Comparison of ENCODE assay signal across 9 mouse cellular contexts in the genomic region with DNA sequence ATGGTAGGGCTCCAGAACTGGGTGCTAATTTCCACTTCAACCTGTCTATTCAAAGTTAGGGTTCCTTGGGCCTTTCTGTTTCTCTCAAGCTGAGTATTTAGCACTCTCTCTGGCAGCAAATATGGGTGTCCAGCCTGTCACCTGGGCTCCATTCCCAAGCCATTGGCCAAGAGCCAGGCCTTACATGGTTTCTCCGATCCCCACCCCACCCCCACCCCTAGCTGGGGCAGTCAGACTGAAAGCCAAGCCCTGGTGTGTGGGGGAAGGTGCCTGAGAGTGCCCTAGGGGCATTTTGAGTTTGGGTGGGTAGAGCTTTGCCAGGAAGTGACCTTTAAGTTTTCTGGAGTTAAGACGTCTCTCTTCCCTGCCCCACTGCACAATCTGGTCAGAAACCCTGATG. TPM values are rescaled to one million over a fixed set of nuclear protein-coding genes. Genes with fewer than 3 reads are reported as not detected.
DNase-seq lines count a peak whose midpoint lies in the region; ATAC-seq lines count a peak whose summit lies in the region.
"Had no signal": no experiment of that assay in that cellular context is flagged by ENCODE, and none has a peak within 500 bp of the region (broad histone marks: within the 10 kb centered on the region; RNA-seq: fewer than 3 reads in every experiment).

No protein-coding gene starts in this region.

- H3K4me2 ChIP-seq in stomach, embryonic 15.5 days, result peak overlapping the region; percentile 66
- H3K4me2 ChIP-seq in hindbrain, embryonic 12.5 days (replicated peaks), result no peak overlapping the region

- intact Hi-C loops in gastrocnemius, postnatal 36 days (cut with DNase I), result no loop called here

- no peaks in the 10 kb centered on the region for H3K9me3 ChIP-seq in megakaryocyte, embryonic 14.5 days
- no peaks in the 10 kb centered on the region for H3K9me3 ChIP-seq in stomach, embryonic 15.5 days
- no peaks in the 10 kb centered on the region for H3K9me3 ChIP-seq in forebrain, embryonic 10.5 days
- H3K9me3 ChIP-seq in hindbrain, embryonic 12.5 days (replicated peaks), result no peaks in the 10 kb centered on the region
- H3K9me3 ChIP-seq: limb, embryonic 12.5 days had no signal

- H3K36me3 ChIP-seq in megakaryocyte, embryonic 14.5 days (replicated peaks; ENCODE audit: low read length), result peaks cover 16% of the 10 kb centered on the region
- no peaks in the 10 kb centered on the region for H3K36me3 ChIP-seq in stomach, embryonic 15.5 days
- no peaks in the 10 kb centered on the region for H3K36me3 ChIP-seq in forebrain, embryonic 10.5 days (replicated peaks)
- H3K36me3 ChIP-seq in hindbrain, embryonic 12.5 days, result no peaks in the 10 kb centered on the region
- H3K36me3 ChIP-seq: limb, embryonic 12.5 days had no signal

- peak; percentile 68 to 73 for DNase-seq in gastrocnemius, postnatal 36 days
- peak; percentile 58 to 62 for DNase-seq in kidney, adult 8-10 months
- no peak for DNase-seq in forebrain, embryonic 10.5 days (ENCODE audit: extremely low spot score, low spot score)
- no peak for DNase-seq in right cerebral cortex, adult 2 months (ENCODE audit: low spot score in 2 of 2)

- no peak overlapping the region for H3K27ac ChIP-seq in stomach, embryonic 15.5 days
- no peak overlapping the region for H3K27ac ChIP-seq in forebrain, embryonic 10.5 days
- H3K27ac ChIP-seq in hindbrain, embryonic 12.5 days, result no peak overlapping the region
- H3K27ac ChIP-seq: limb, embryonic 12.5 days had no signal

- no peak overlapping the region for H3K9ac ChIP-seq in stomach, embryonic 15.5 days
- H3K9ac ChIP-seq in hindbrain, embryonic 12.5 days, result no peak overlapping the region
- H3K9ac ChIP-seq: limb, embryonic 12.5 days had no signal

- no peaks in the 10 kb centered on the region for H3K27me3 ChIP-seq in megakaryocyte, embryonic 14.5 days (replicated peaks)
- H3K27me3 ChIP-seq in stomach, embryonic 15.5 days (replicated peaks), result no peaks in the 10 kb centered on the region
- H3K27me3 ChIP-seq in forebrain, embryonic 10.5 days (ENCODE audit: poor library complexity, severe bottlenecking), result peaks cover 72% of the 10 kb centered on the region
- H3K27me3 ChIP-seq in hindbrain, embryonic 12.5 days, result peaks cover 53% of the 10 kb centered on the region

- H3K4me1 ChIP-seq in megakaryocyte, embryonic 14.5 days, result peaks cover 68% of the 10 kb centered on the region
- peaks cover 27% of the 10 kb centered on the region for H3K4me1 ChIP-seq in stomach, embryonic 15.5 days
- H3K4me1 ChIP-seq in forebrain, embryonic 10.5 days, result peaks cover 44% of the 10 kb centered on the region
- H3K4me1 ChIP-seq in hindbrain, embryonic 12.5 days, result peaks cover 8% of the 10 kb centered on the region; the same call in 1 of the 2 replicates

- no peak for ATAC-seq in megakaryocyte, adult 5-6 weeks (ENCODE audit: poor library complexity, severe bottlenecking)
- ATAC-seq in stomach, embryonic 15.5 days (ENCODE audit: insufficient read depth, low FRiP score, low read depth), result no peak
- ATAC-seq in hindbrain, embryonic 12.5 days (ENCODE audit: low FRiP score), result no peak

- peak overlapping the region; percentile 91 for H3K4me3 ChIP-seq in megakaryocyte, embryonic 14.5 days (replicated peaks)
- H3K4me3 ChIP-seq in stomach, embryonic 15.5 days (replicated peaks), result no peak overlapping the region
- no peak overlapping the region for H3K4me3 ChIP-seq in forebrain, embryonic 10.5 days
- H3K4me3 ChIP-seq in hindbrain, embryonic 12.5 days, result no peak overlapping the region

- 18% methylated on average over 2 of the region's 2 CpGs for WGBS in stomach, embryonic 15.5 days
- 51% methylated on average over 2 of the region's 2 CpGs for WGBS in forebrain, embryonic 10.5 days
- WGBS in hindbrain, embryonic 12.5 days, result 54% methylated on average over 2 of the region's 2 CpGs

RNA-seq across cellular contexts. Expression of gene Pde4a, which starts 19.2 kb away (rescaled TPM):
- polyA plus RNA-seq in megakaryocyte, embryonic 14.5 days (2012; ENCODE audit: insufficient read depth, low replicate concordance), result 8.2 and 26.2 TPM in 2 replicates
- total RNA-seq in megakaryocyte, adult 5-6 weeks (2015), result 6.8 and 7.3 TPM in 2 replicates
- 3.0 and 3.9 TPM in 2 replicates for total RNA-seq in megakaryocyte, adult 5-6 weeks (2017)
- 10 to 100 TPM; 42.2 to 53.9 TPM for total RNA-seq in gastrocnemius, postnatal 36 days (2021)
- 5.9 and 6.2 TPM in 2 replicates for polyA plus RNA-seq in stomach, embryonic 15.5 days (2015; fragmentation: Nextera tagmentation; extraction: Ambion mirVana)
- polyA plus RNA-seq in forebrain, embryonic 10.5 days (2016; fragmentation: Nextera tagmentation; extraction: Ambion mirVana), result 3.8 and 4.3 TPM in 2 replicates
- polyA plus RNA-seq in hindbrain, embryonic 12.5 days (2016; fragmentation: Nextera tagmentation; extraction: Ambion mirVana), result 11.4 and 11.7 TPM in 2 replicates

RNA-seq across cellular contexts. Expression of gene Cdc37, which starts 35.0 kb away (rescaled TPM):
- 62.5 and 150 TPM in 2 replicates for polyA plus RNA-seq in megakaryocyte, embryonic 14.5 days (2012; ENCODE audit: insufficient read depth, low replicate concordance)
- total RNA-seq in megakaryocyte, adult 5-6 weeks (2015), result 39.6 and 49.0 TPM in 2 replicates
- total RNA-seq in megakaryocyte, adult 5-6 weeks (2017), result 149 and 165 TPM in 2 replicates
- 100 to 1,000 TPM; 123 to 126 TPM for total RNA-seq in gastrocnemius, postnatal 36 days (2021)
- 284 and 293 TPM in 2 replicates for polyA plus RNA-seq in stomach, embryonic 15.5 days (2015; fragmentation: Nextera tagmentation; extraction: Ambion mirVana)
- polyA plus RNA-seq in forebrain, embryonic 10.5 days (2016; fragmentation: Nextera tagmentation; extraction: Ambion mirVana), result 351 and 371 TPM in 2 replicates
- 271 and 274 TPM in 2 replicates for polyA plus RNA-seq in hindbrain, embryonic 12.5 days (2016; fragmentation: Nextera tagmentation; extraction: Ambion mirVana)

RNA-seq across cellular contexts. Expression of gene Tyk2, which starts 53.7 kb away (rescaled TPM):
- polyA plus RNA-seq in megakaryocyte, embryonic 14.5 days (2012; ENCODE audit: insufficient read depth, low replicate concordance), result 15.5 and 17.9 TPM in 2 replicates
- 24.9 and 30.9 TPM in 2 replicates for total RNA-seq in megakaryocyte, adult 5-6 weeks (2015)
- total RNA-seq in megakaryocyte, adult 5-6 weeks (2017), result 33.5 and 37.0 TPM in 2 replicates
- total RNA-seq in gastrocnemius, postnatal 36 days (2021), result 1 to 10 TPM; 4.2 to 4.4 TPM
- 13.6 and 15.8 TPM in 2 replicates for polyA plus RNA-seq in stomach, embryonic 15.5 days (2015; fragmentation: Nextera tagmentation; extraction: Ambion mirVana)
- 12.6 and 13.4 TPM in 2 replicates for polyA plus RNA-seq in forebrain, embryonic 10.5 days (2016; fragmentation: Nextera tagmentation; extraction: Ambion mirVana)
- polyA plus RNA-seq in hindbrain, embryonic 12.5 days (2016; fragmentation: Nextera tagmentation; extraction: Ambion mirVana), result 16.3 and 18.1 TPM in 2 replicates

RNA-seq across cellular contexts. Expression of gene Keap1, which starts 54.4 kb away (rescaled TPM):
- polyA plus RNA-seq in megakaryocyte, embryonic 14.5 days (2012; ENCODE audit: insufficient read depth, low replicate concordance), result 47.4 and 49.4 TPM in 2 replicates
- 17.7 and 18.8 TPM in 2 replicates for total RNA-seq in megakaryocyte, adult 5-6 weeks (2015)
- total RNA-seq in megakaryocyte, adult 5-6 weeks (2017), result 34.0 and 36.9 TPM in 2 replicates
- 10 to 100 TPM; 56.5 to 58.3 TPM for total RNA-seq in gastrocnemius, postnatal 36 days (2021)
- polyA plus RNA-seq in stomach, embryonic 15.5 days (2015; fragmentation: Nextera tagmentation; extraction: Ambion mirVana), result 61.1 and 61.6 TPM in 2 replicates
- 46.7 and 48.6 TPM in 2 replicates for polyA plus RNA-seq in forebrain, embryonic 10.5 days (2016; fragmentation: Nextera tagmentation; extraction: Ambion mirVana)
- polyA plus RNA-seq in hindbrain, embryonic 12.5 days (2016; fragmentation: Nextera tagmentation; extraction: Ambion mirVana), result 54.8 and 55.6 TPM in 2 replicates

Comparison
In these comparisons a context has a peak if more than half of its experiments do, and no peak if none do; other contexts are left out.
1. DNase-seq: peak in gastrocnemius, postnatal 36 days (2 of 2) and kidney, adult 8-10 months (2 of 2); none in forebrain, embryonic 10.5 days (single experiment) and right cerebral cortex, adult 2 months (0 of 2).